8 mouse cellular contexts compared by ENCODE assay signal in the genomic region with DNA sequence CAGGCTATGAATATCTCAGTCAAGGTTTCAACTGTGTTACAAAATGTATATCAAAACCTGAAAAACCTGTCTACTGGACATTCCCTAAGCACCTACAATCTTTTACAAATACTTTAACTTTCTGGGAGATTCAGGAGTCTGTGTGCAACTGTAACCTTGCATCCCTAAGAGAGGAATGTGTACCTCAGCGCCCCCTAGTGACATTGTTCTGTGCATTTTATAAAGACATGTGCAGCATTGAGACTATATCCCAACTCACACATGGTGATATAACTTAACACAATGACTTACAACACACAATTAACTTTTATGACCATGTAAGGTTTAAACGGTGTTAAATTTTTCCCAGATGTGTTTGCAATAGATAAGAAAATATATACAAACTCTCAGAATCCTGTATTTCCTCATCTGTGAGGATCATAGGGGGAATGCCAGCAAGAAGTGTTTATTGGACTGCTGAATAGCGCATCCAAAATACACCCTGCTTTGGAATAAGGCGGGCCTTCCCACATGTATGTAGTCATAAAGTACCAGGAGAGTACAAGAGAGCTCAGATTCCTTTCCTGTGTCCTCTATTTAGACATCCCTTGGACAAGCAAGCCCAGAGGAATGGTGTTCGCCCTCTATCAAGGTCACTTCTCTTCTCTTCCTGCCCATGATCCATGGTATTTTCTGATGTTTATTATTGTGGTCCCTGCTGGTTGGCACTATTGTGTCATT. TPM values are rescaled to one million over a fixed set of nuclear protein-coding genes. Genes with fewer than 3 reads are reported as not detected.
A peak's percentile ranks its signal among the peaks of the same experiment; 100 is the strongest.
DNase-seq lines count a peak whose midpoint lies in the region; ATAC-seq lines count a peak whose summit lies in the region.

No protein-coding gene starts in this region.

- no peak overlapping the region for H3K4me3 ChIP-seq in forebrain, embryonic 10.5 days
- H3K4me3 ChIP-seq in forebrain, embryonic 15.5 days: no peak overlapping the region
- no peak overlapping the region for H3K4me3 ChIP-seq in neural tube, embryonic 15.5 days (replicated peaks)
- H3K4me3 ChIP-seq in neural tube, embryonic 11.5 days (ENCODE audit: low read depth, low read length): no peak overlapping the region

- H3K4me2 ChIP-seq in forebrain, embryonic 15.5 days (replicated peaks): no peak overlapping the region
- H3K4me2 ChIP-seq in neural tube, embryonic 15.5 days: no peak overlapping the region
- no peak overlapping the region for H3K4me2 ChIP-seq in neural tube, embryonic 11.5 days (ENCODE audit: low read depth)

- no peaks in the 10 kb centered on the region for H3K4me1 ChIP-seq in forebrain, embryonic 10.5 days
- no peaks in the 10 kb centered on the region for H3K4me1 ChIP-seq in forebrain, embryonic 15.5 days
- peaks cover 5% of the 10 kb centered on the region; the same call in 1 of the 2 replicates for H3K4me1 ChIP-seq in neural tube, embryonic 15.5 days
- no peaks in the 10 kb centered on the region for H3K4me1 ChIP-seq in neural tube, embryonic 11.5 days (ENCODE audit: control insufficient read depth, insufficient read depth, low read length)

- no peak for ATAC-seq in forebrain, embryonic 15.5 days (replicated peaks)
- no peak for ATAC-seq in neural tube, embryonic 15.5 days (ENCODE audit: low FRiP score)
- ATAC-seq in neural tube, embryonic 11.5 days (ENCODE audit: insufficient read depth, low FRiP score, low TSS enrichment): no peak
- ATAC-seq in erythroid progenitor cell, adult 5-6 weeks (replicated peaks; ENCODE audit: low FRiP score, poor library complexity, severe bottlenecking): no peak

- no peak overlapping the region for H3K9ac ChIP-seq in forebrain, embryonic 15.5 days (replicated peaks)
- H3K9ac ChIP-seq in neural tube, embryonic 15.5 days (replicated peaks): no peak overlapping the region
- H3K9ac ChIP-seq in neural tube, embryonic 11.5 days (ENCODE audit: low read length): no peak overlapping the region

- no peaks in the 10 kb centered on the region for H3K27me3 ChIP-seq in forebrain, embryonic 10.5 days (ENCODE audit: poor library complexity, severe bottlenecking)
- H3K27me3 ChIP-seq in forebrain, embryonic 15.5 days: no peaks in the 10 kb centered on the region
- H3K27me3 ChIP-seq in neural tube, embryonic 15.5 days (replicated peaks): no peaks in the 10 kb centered on the region
- H3K27me3 ChIP-seq in neural tube, embryonic 11.5 days (ENCODE audit: control insufficient read depth, insufficient read depth, low read length): no peaks in the 10 kb centered on the region

- DNase-seq in forebrain, embryonic 10.5 days (ENCODE audit: extremely low spot score, low spot score): peak; percentile 20
- DNase-seq in neural tube, embryonic 10.5 days (ENCODE audit: extremely low spot score, low spot score): peak; percentile 24
- DNase-seq in c-Kit-positive CD71-positive TER-119-negative erythroid progenitor cells, embryonic 14.5 days (ENCODE audit: low read depth): peak; percentile 4
- peak; percentile 63 for DNase-seq in kidney, postnatal 10 days
- peak; percentile 42 for DNase-seq in neural tube, embryonic 11.5 days (ENCODE audit: low spot score)

- 69% methylated on average over 5 of the region's 5 CpGs for WGBS in forebrain, embryonic 10.5 days
- 70% methylated on average over 5 of the region's 5 CpGs for WGBS in forebrain, embryonic 15.5 days
- whole genome bisulfite sequencing in neural tube, embryonic 15.5 days: 57% methylated on average over 5 of the region's 5 CpGs
- 66% methylated on average over 5 of the region's 5 CpGs for WGBS in neural tube, embryonic 11.5 days

- no peaks in the 10 kb centered on the region for H3K9me3 ChIP-seq in forebrain, embryonic 10.5 days
- H3K9me3 ChIP-seq in forebrain, embryonic 15.5 days: no peaks in the 10 kb centered on the region
- H3K9me3 ChIP-seq in neural tube, embryonic 15.5 days (replicated peaks): no peaks in the 10 kb centered on the region
- no peaks in the 10 kb centered on the region for H3K9me3 ChIP-seq in neural tube, embryonic 11.5 days (ENCODE audit: control insufficient read depth, low read length)

- no peak overlapping the region for H3K27ac ChIP-seq in forebrain, embryonic 10.5 days
- no peak overlapping the region for H3K27ac ChIP-seq in forebrain, embryonic 15.5 days (replicated peaks)
- H3K27ac ChIP-seq in neural tube, embryonic 15.5 days (replicated peaks): no peak overlapping the region
- H3K27ac ChIP-seq in neural tube, embryonic 11.5 days (ENCODE audit: low read depth, low read length): no peak overlapping the region

- H3K36me3 ChIP-seq in forebrain, embryonic 10.5 days (replicated peaks): no peaks in the 10 kb centered on the region
- H3K36me3 ChIP-seq in forebrain, embryonic 15.5 days: no peaks in the 10 kb centered on the region
- H3K36me3 ChIP-seq in neural tube, embryonic 15.5 days: no peaks in the 10 kb centered on the region
- no peaks in the 10 kb centered on the region for H3K36me3 ChIP-seq in neural tube, embryonic 11.5 days (ENCODE audit: control insufficient read depth, insufficient read depth, low read length)

RNA-seq across cellular contexts. Expression of a gene that starts 2.0 kb away (rescaled TPM):
- polyA plus RNA-seq in forebrain, embryonic 10.5 days (2016; fragmentation: Nextera tagmentation; extraction: Ambion mirVana): not detected in 2 replicates
- 0.04 TPM in 1 of 2 replicates, not detected in the other for polyA plus RNA-seq in forebrain, embryonic 15.5 days (2015; fragmentation: Nextera tagmentation; extraction: Ambion mirVana)
- not detected in 2 replicates for polyA plus RNA-seq in neural tube, embryonic 15.5 days (2015; fragmentation: Nextera tagmentation; extraction: Ambion mirVana)
- 0.16 and 0.20 TPM in 2 replicates for polyA plus RNA-seq in neural tube, embryonic 11.5 days (2014; fragmentation: Nextera tagmentation; extraction: Ambion mirVana)
- total RNA-seq in erythroid progenitor cell, adult 5-6 weeks (2015; ENCODE audit: low replicate concordance): not detected in 2 replicates
- not detected in 2 replicates for total RNA-seq in erythroid progenitor cell, adult 5-6 weeks (2017; ENCODE audit: low replicate concordance)

RNA-seq across cellular contexts. Expression of a gene that starts 35.9 kb away (rescaled TPM):
- not detected in 2 replicates for polyA plus RNA-seq in forebrain, embryonic 10.5 days (2016; fragmentation: Nextera tagmentation; extraction: Ambion mirVana)
- polyA plus RNA-seq in forebrain, embryonic 15.5 days (2015; fragmentation: Nextera tagmentation; extraction: Ambion mirVana): 0.08 TPM in 2 replicates
- 0.09 and 0.10 TPM in 2 replicates for polyA plus RNA-seq in neural tube, embryonic 15.5 days (2015; fragmentation: Nextera tagmentation; extraction: Ambion mirVana)
- polyA plus RNA-seq in neural tube, embryonic 11.5 days (2014; fragmentation: Nextera tagmentation; extraction: Ambion mirVana): 0.07 and 0.08 TPM in 2 replicates
- total RNA-seq in erythroid progenitor cell, adult 5-6 weeks (2015; ENCODE audit: low replicate concordance): not detected in 2 replicates
- total RNA-seq in erythroid progenitor cell, adult 5-6 weeks (2017; ENCODE audit: low replicate concordance): not detected in 2 replicates

RNA-seq across cellular contexts. Expression of a gene that starts 41.1 kb away (rescaled TPM):
- polyA plus RNA-seq in forebrain, embryonic 10.5 days (2016; fragmentation: Nextera tagmentation; extraction: Ambion mirVana): not detected in 2 replicates
- polyA plus RNA-seq in forebrain, embryonic 15.5 days (2015; fragmentation: Nextera tagmentation; extraction: Ambion mirVana): 0.11 and 0.23 TPM in 2 replicates
- polyA plus RNA-seq in neural tube, embryonic 15.5 days (2015; fragmentation: Nextera tagmentation; extraction: Ambion mirVana): 3.1 and 6.1 TPM in 2 replicates
- 2.4 and 2.8 TPM in 2 replicates for polyA plus RNA-seq in neural tube, embryonic 11.5 days (2014; fragmentation: Nextera tagmentation; extraction: Ambion mirVana)
- total RNA-seq in erythroid progenitor cell, adult 5-6 weeks (2015; ENCODE audit: low replicate concordance): not detected in 2 replicates
- total RNA-seq in erythroid progenitor cell, adult 5-6 weeks (2017; ENCODE audit: low replicate concordance): not detected in 2 replicates

Comparison
In these comparisons a context has a peak if more than half of its experiments do, and no peak if none do; other contexts are left out.
1. DNase-seq: peak in every context shown above with its lines; median percentile 63 in kidney, postnatal 10 days; 42 in neural tube, embryonic 11.5 days; 24 in neural tube, embryonic 10.5 days; 20 in forebrain, embryonic 10.5 days; 4 in c-Kit-positive CD71-positive TER-119-negative erythroid progenitor cells, embryonic 14.5 days.